Mouse (Mus musculus): Measurements from ENCODE around the gene Foxs1. TPM values are rescaled to one million over a fixed set of nuclear protein-coding genes. Genes with fewer than 3 reads are reported as not detected.

Foxs1 gene
- total RNA-seq, 4 experiments from 2014 or later, result 1.6 to 2.7 (median 2.1) TPM

- no peak for DNase-seq (ENCODE audit: low spot score)
Measured at GRCm38 (mm10) chr2:152904127-152904643, 28.8 kb downstream of the Foxs1 start.

DNA sequence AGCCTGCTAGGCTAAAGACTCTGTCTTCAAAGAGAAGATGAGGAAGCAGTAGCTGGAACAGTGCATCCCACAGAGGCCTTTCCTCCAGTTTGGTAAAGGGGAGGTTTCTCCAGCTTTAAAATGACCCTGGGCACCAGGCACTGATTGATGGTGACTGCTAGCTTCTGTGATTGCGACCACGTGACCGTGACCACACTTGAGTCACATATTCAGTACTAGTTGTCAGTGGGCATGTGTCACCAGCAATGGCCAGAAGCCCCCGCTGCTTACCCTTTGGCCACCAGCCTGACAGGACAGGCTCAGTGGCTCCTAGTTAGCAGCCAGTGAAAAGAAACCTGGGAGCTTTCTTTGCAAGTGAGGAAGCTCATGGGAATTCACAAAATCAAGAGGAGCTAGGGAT, 29.4 kb downstream of the Foxs1 start:
- peak; percentile 28 for DNase-seq (ENCODE audit: low spot score)

GRCm38 (mm10) chr2:152902658-152903057, 30.4 kb downstream of the Foxs1 start:
- no peak for DNase-seq (ENCODE audit: low spot score)

GRCm38 (mm10) chr2:152901296-152901695, 31.7 kb downstream of the Foxs1 start:
- no peak for DNase-seq (ENCODE audit: low spot score)

DNA sequence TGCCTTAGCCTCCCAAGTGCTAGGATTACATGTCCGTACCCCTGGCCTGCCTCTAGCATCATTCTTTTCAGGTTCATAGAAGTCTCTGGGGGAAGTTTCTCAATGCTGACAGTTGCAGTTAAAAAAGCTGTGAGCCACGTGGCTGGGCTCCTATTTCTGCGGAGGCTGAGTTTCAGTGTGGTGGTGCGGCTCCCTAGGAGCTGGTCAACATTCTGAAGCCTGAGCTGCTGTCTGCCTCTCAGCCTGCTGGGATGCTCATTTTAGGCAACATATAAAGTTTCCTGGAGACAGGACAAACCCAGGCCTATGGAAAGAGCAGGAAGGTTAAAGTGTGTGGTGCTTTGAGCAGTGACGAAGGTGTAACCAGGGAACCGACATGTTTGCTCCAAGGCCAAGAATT, 34.0 kb downstream of the Foxs1 start:
- DNase-seq (ENCODE audit: low spot score), result no peak

- no peak for DNase-seq (ENCODE audit: low spot score)
Measured at GRCm38 (mm10) chr2:152896926-152897325, 36.1 kb downstream of the Foxs1 start.

GRCm38 (mm10) chr2:152895834-152896233, 37.2 kb downstream of the Foxs1 start:
- no peak for DNase-seq (ENCODE audit: low spot score)

DNA sequence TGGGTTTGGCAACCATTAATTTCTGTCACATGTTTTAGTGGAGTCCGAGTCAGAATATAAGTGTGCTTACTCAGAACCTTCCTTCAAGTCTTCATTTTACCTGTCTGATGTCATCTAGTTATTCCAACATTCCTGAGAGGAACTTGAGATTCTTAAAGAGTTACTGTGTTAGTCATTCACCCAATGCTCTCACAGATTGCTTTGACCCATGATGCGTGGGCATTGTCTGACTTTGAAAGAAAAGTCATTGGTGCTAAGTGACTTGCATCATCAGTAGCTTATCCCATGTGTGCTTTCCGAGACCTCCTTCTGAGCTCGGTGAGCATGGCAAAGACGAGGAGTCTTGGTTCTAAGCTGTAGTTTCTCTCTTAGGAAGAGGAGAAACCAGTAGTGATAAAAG, 44.2 kb downstream of the Foxs1 start:
- DNase-seq (ENCODE audit: low spot score), result no peak

- no peak for DNase-seq (ENCODE audit: low spot score)
Measured at GRCm38 (mm10) chr2:152887230-152887629, 45.8 kb downstream of the Foxs1 start.

DNA sequence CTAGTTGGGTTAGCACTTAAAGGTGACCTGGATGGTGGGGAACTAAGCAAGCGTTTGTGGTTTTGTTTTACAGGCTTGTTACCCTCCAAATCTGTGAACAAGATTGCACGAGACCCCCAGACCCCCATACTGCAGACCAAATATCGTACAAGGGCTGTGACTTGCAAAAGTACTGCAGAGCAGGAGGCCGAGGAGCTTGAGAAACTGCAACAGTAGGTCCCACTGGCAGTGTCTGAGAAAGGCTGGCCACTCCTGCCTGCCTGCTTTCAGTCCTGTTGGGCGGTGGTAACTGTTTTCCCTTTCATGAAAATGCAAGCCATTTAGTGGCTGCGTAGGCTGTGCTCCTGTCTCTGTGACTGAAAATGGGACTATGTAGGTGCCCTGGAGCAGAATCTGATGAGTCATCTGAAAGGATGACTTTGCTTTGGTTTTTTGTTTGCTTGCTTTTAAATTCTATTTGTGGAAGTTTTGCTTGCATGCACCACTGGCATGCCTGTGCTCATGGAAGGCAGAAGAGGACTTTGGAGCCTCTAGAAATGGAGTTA, 48.8 kb downstream of the Foxs1 start:
- DNase-seq (ENCODE audit: low spot score), result no peak

Other genes starting within 250 kb of the Foxs1 start
- 10 to 100 TPM; 15.0 to 19.6 (median 16.6) TPM for gene Mcts2, start 246.2 kb downstream of the Foxs1 start, total RNA-seq (2022)
- 10 to 100 TPM; 43.3 to 63.6 (median 58.4) TPM for gene Id1, start 197.0 kb downstream of the Foxs1 start, total RNA-seq (2022)
- 10 to 100 TPM; 10.3 to 16.2 (median 12.4) TPM for gene Cox4i2, start 179.0 kb downstream of the Foxs1 start, total RNA-seq (2022)
- 10 to 100 TPM; 46.9 to 66.6 (median 51.4) TPM for gene Bcl2l1, start 101.5 kb downstream of the Foxs1 start, total RNA-seq (2022)
- gene Tpx2, start 85.2 kb downstream of the Foxs1 start, total RNA-seq (2022), result 1 to 10 TPM in 2 of 4 experiments, under 1 TPM in 2; 0.65 to 1.4 (median 0.91) TPM
- gene Mylk2, start 21.9 kb downstream of the Foxs1 start, total RNA-seq (2022), result under 1 TPM; 0.17 to 0.44 (median 0.31) TPM
- not detected for gene Dusp15, start 18.5 kb upstream of the Foxs1 start, total RNA-seq (2022)
- gene Ttll9, start 29.3 kb upstream of the Foxs1 start, total RNA-seq (2022), result not detected
- gene Pdrg1, start 82.2 kb upstream of the Foxs1 start, total RNA-seq (2022), result 100 to 1,000 TPM; 129 to 141 (median 136) TPM
- gene Xkr7, start 98.6 kb upstream of the Foxs1 start, total RNA-seq (2022), result not detected
- gene Ccm2l, start 132.7 kb upstream of the Foxs1 start, total RNA-seq (2022), result 10 to 100 TPM; 12.9 to 21.5 (median 13.8) TPM
- 1 to 10 TPM in 2 of 4 experiments, under 1 TPM in 2; 0.72 to 1.2 (median 0.95) TPM for gene Hck, start 175.3 kb upstream of the Foxs1 start, total RNA-seq (2022)
- 10 to 100 TPM; 41.9 to 50.0 (median 45.1) TPM for gene Tm9sf4, start 228.1 kb upstream of the Foxs1 start, total RNA-seq (2022)

Measured in heart, adult 8-10 months (tissue).